Comparison of ENCODE assay signal across 13 mouse cellular contexts in genomic region chr10:127176228-127176627, GRCm38 (mm10). TPM values are rescaled to one million over a fixed set of nuclear protein-coding genes. Genes with fewer than 3 reads are reported as not detected.
DNase-seq lines count a peak whose midpoint lies in the region; TF ChIP-seq lines count a peak whose summit lies in the region.
"Had no signal": no experiment of that assay in that cellular context is flagged by ENCODE, and none has a peak within 500 bp of the region (broad histone marks: within the 10 kb centered on the region; RNA-seq: fewer than 3 reads in every experiment).

No protein-coding gene starts in this region.

- H3K36me3 ChIP-seq in ES-E14 (ENCODE audit: control insufficient read depth, insufficient read depth, low read length, poor library complexity, severe bottlenecking) (no peaks in the 10 kb centered on the region), myocyte (ENCODE audit: control insufficient read depth, insufficient read depth) (no peaks in the 10 kb centered on the region)
- H3K36me3 ChIP-seq: heart, embryonic 13.5 days; lung, embryonic 15.5 days had no signal

- H3K27me3 ChIP-seq in myocyte (ENCODE audit: control insufficient read depth, insufficient read depth, insufficient read length), result no peaks in the 10 kb centered on the region
- H3K27me3 ChIP-seq: Patski had no signal

- peak; percentile 64 for TF ChIP-seq CTCF in layer of hippocampus, adult 2 months (conservative IDR thresholded peaks at IDR 0.05)

- H3ac ChIP-seq in myocyte (ENCODE audit: control insufficient read depth, insufficient read length), result no peak overlapping the region

- peak overlapping the region; percentile 73 for H3K4me2 ChIP-seq in myocyte (ENCODE audit: low read depth)
- H3K4me2 ChIP-seq: lung, embryonic 15.5 days had no signal

- no peak overlapping the region for H3K27ac ChIP-seq in layer of hippocampus, adult 2 months
- H3K27ac ChIP-seq in ES-E14 (ENCODE audit: insufficient read depth, low read depth, low read length, poor library complexity, severe bottlenecking), result no peak overlapping the region
- H3K27ac ChIP-seq: heart, embryonic 13.5 days; left cerebral cortex, adult 2 months; lung, embryonic 15.5 days had no signal

- no peak overlapping the region for H3K4me3 ChIP-seq in layer of hippocampus, adult 2 months
- H3K4me3 ChIP-seq in ES-E14 (ENCODE audit: insufficient read depth in 1 of 2, low read depth in 1 of 2, low read length in 2 of 2, poor library complexity in 1 of 2, severe bottlenecking in 1 of 2), result peak overlapping the region; percentile 42 to 62; a peak in 2 of 4 replicates
- peak overlapping the region; percentile 18 for H3K4me3 ChIP-seq in myocyte
- H3K4me3 ChIP-seq: heart, embryonic 13.5 days; left cerebral cortex, adult 2 months; lung, embryonic 15.5 days had no signal

- H3K4me1 ChIP-seq in ES-E14 (ENCODE audit: control insufficient read depth in 2 of 2, insufficient read depth in 2 of 2, low read length in 2 of 2, poor library complexity in 1 of 2), result peaks cover 8 to 23% of the 10 kb centered on the region in 2 experiments

- in situ Hi-C loops in ES-E14 (cut with MboI; ENCODE audit: low sequenced_read_pairs in 2 of 2, unreplicated experiment in 2 of 2), result no loop called here

- DNase-seq in heart, adult 11 months, result peak; percentile 84
- DNase-seq in heart, adult 18-20 months, result no peak
- DNase-seq in layer of hippocampus, adult 2 months (ENCODE audit: low spot score in 2 of 2), result no peak
- DNase-seq in layer of hippocampus, adult 9-11 months, result no peak
- no peak for DNase-seq in ES-E14 (ENCODE audit: low read depth, low spot score)
- no peak for DNase-seq in ovary, postnatal 14 days (ENCODE audit: low spot score)
- DNase-seq: adrenal gland, postnatal 36 days had no signal

- no peaks in the 10 kb centered on the region for H3K79me2 ChIP-seq in myocyte (ENCODE audit: control insufficient read depth, insufficient read depth)

- no peaks in the 10 kb centered on the region for H3K9me3 ChIP-seq in ES-E14 (ENCODE audit: control insufficient read depth, insufficient read depth, low read depth, low read length)
- H3K9me3 ChIP-seq: heart, embryonic 13.5 days; lung, embryonic 15.5 days had no signal

- H3K9ac ChIP-seq in ES-E14 (ENCODE audit: insufficient read depth, low read depth, low read length, poor library complexity, severe bottlenecking), result no peak overlapping the region
- H3K9ac ChIP-seq: heart, embryonic 13.5 days; lung, embryonic 15.5 days had no signal

- no peak for TF ChIP-seq POLR2A in myocyte (IDR thresholded peaks at IDR 0.05; ENCODE audit: insufficient read length, low read depth)

TF ChIP-seq in ES-E14, 5 proteins besides CTCF, POLR2A, EP300 and RAD21:
- TF ChIP-seq CHD2 (IDR thresholded peaks at IDR 0.05; ENCODE audit: low read depth, low read length), result no peak
- no peak for TF ChIP-seq HCFC1 (IDR thresholded peaks at IDR 0.05; ENCODE audit: borderline replicate concordance, insufficient read depth, low read length)
- no peak for TF ChIP-seq MAFK (IDR thresholded peaks at IDR 0.05; ENCODE audit: insufficient read depth, low read depth, low read length)
- TF ChIP-seq ZC3H11A (IDR thresholded peaks at IDR 0.05; ENCODE audit: borderline replicate concordance, low read depth, low read length), result no peak
- no peak for TF ChIP-seq ZNF384 (IDR thresholded peaks at IDR 0.05; ENCODE audit: low read depth, low read length)
TF ChIP-seq in ES-E14: peak in this region for 0.

TF ChIP-seq in myocyte, 11 proteins besides CTCF, POLR2A, EP300 and RAD21:
- no peak for TF ChIP-seq CEBPB (IDR thresholded peaks at IDR 0.05; ENCODE audit: insufficient read depth, poor library complexity, severe bottlenecking)
- TF ChIP-seq POLR2AphosphoS2 (IDR thresholded peaks at IDR 0.05; ENCODE audit: insufficient read length, low read depth), result no peak
- TF ChIP-seq MAX (IDR thresholded peaks at IDR 0.05; ENCODE audit: low read depth), result no peak
- TF ChIP-seq MYOG (IDR thresholded peaks at IDR 0.05; ENCODE audit: control insufficient read depth in 1 of 3, insufficient read depth in 1 of 3, insufficient read length in 2 of 3, low read depth in 2 of 3), result no peak
- TF ChIP-seq E2F4 (IDR thresholded peaks at IDR 0.05; ENCODE audit: insufficient read depth), result no peak
- no peak for TF ChIP-seq MYOD1 (IDR thresholded peaks at IDR 0.05; ENCODE audit: control insufficient read depth in 1 of 3, insufficient read length in 2 of 3, low read depth in 2 of 3)
- TF ChIP-seq TCF3 (IDR thresholded peaks at IDR 0.05; ENCODE audit: insufficient read length, low read depth), result no peak
- TF ChIP-seq USF1 (IDR thresholded peaks at IDR 0.05; ENCODE audit: low read depth), result no peak
- no peak for TF ChIP-seq SRF (IDR thresholded peaks at IDR 0.05; ENCODE audit: control insufficient read depth, insufficient read length, low read depth)
- no peak for TF ChIP-seq TCF12 (IDR thresholded peaks at IDR 0.05; ENCODE audit: insufficient read depth, poor library complexity, severe bottlenecking)
- TF ChIP-seq REST (IDR thresholded peaks at IDR 0.05; ENCODE audit: insufficient read depth, insufficient read length), result no peak

RNA-seq across cellular contexts. Expression of gene Slc26a10, which starts 4.2 kb away (rescaled TPM):
- total RNA-seq in heart, adult 18-20 months (2021), result 1 to 10 TPM; 8.0 to 9.2 TPM
- total RNA-seq in layer of hippocampus, adult 2 months (2021), result 10 to 100 TPM; 21.9 to 25.4 TPM
- total RNA-seq in ES-E14 (2012; rRNA removed), result 7.4 and 12.2 TPM in 2 replicates
- polyA plus RNA-seq in myocyte (2012; fragmentation: generic; extraction: Trizol), result 1.3 TPM

RNA-seq across cellular contexts. Expression of gene B4galnt1, which starts 11.2 kb away (rescaled TPM):
- 1 to 10 TPM; 1.8 to 7.9 TPM for total RNA-seq in heart, adult 18-20 months (2021)
- 100 to 1,000 TPM; 116 to 123 TPM for total RNA-seq in layer of hippocampus, adult 2 months (2021)
- total RNA-seq in ES-E14 (2012; rRNA removed), result 4.5 and 8.6 TPM in 2 replicates
- polyA plus RNA-seq in myocyte (2012; fragmentation: generic; extraction: Trizol), result 12.4 TPM

RNA-seq across cellular contexts. Expression of gene Arhgef25, which starts 13.7 kb away (rescaled TPM):
- total RNA-seq in heart, adult 18-20 months (2021), result 10 to 100 TPM in 1 of 2 experiments, 1 to 10 TPM in 1; 8.9 to 10.1 TPM
- 100 to 1,000 TPM; 395 to 408 TPM for total RNA-seq in layer of hippocampus, adult 2 months (2021)
- total RNA-seq in ES-E14 (2012; rRNA removed), result 39.2 and 87.7 TPM in 2 replicates
- 25.3 TPM for polyA plus RNA-seq in myocyte (2012; fragmentation: generic; extraction: Trizol)
- total RNA-seq: neutrophil, adult 5-6 weeks had no signal

RNA-seq across cellular contexts. Expression of gene Dtx3, which starts 19.3 kb away (rescaled TPM):
- 10 to 100 TPM; 18.1 to 21.2 TPM for total RNA-seq in heart, adult 18-20 months (2021)
- 100 to 1,000 TPM; 227 to 255 TPM for total RNA-seq in layer of hippocampus, adult 2 months (2021)
- 29.5 and 75.5 TPM in 2 replicates for total RNA-seq in ES-E14 (2012; rRNA removed)
- 42.4 TPM for polyA plus RNA-seq in myocyte (2012; fragmentation: generic; extraction: Trizol)

RNA-seq across cellular contexts. Expression of gene Pip4k2c, which starts 35.2 kb away (rescaled TPM):
- 10 to 100 TPM; 30.3 to 30.8 TPM for total RNA-seq in heart, adult 18-20 months (2021)
- 10 to 100 TPM; 98.0 to 98.6 TPM for total RNA-seq in layer of hippocampus, adult 2 months (2021)
- 41.7 and 47.4 TPM in 2 replicates for total RNA-seq in ES-E14 (2012; rRNA removed)
- polyA plus RNA-seq in myocyte (2012; fragmentation: generic; extraction: Trizol), result 22.5 TPM

Comparison
In these comparisons a context has a peak if more than half of its experiments do, and no peak if none do; other contexts are left out.
1. RNA of gene B4galnt1, which starts 11.2 kb away (total RNA-seq): 116 to 123 TPM in layer of hippocampus, adult 2 months; 1.8 to 7.9 TPM in heart, adult 18-20 months and 4.5 to 8.6 TPM in ES-E14; every median in the first group is over 10 times any median in the second.